Mouse (Mus musculus) left cerebral cortex, postnatal 10 days (tissue): ENCODE results near the gene Spert. TPM values are rescaled to one million over a fixed set of nuclear protein-coding genes. Genes with fewer than 3 reads are reported as not detected.

Experiments used
- DNase-seq, 2 experiments: peaks; one replicate each; pipeline ENCODE4 v3.0.0; 2021 to 2022; ENCODE audit warnings: low spot score in 2 of 2, mixed read lengths in 1 of 2; ENCODE audit errors: extremely low spot score in 1 of 2
- intact Hi-C: fragments of 180-260 bp; cut with DNase I; formaldehyde crosslinking; loops from one replicate; pipeline ENCODE4 v1.15.1; 2025
- total RNA-seq, 2 experiments: library from RNA; stranded (reverse); gene quantifications; 2 replicates each; pipeline ENCODE4 v1.2.3; 2021

Spert gene
- total RNA-seq, 2 experiments from 2014 or later, result not detected

GRCm38 (mm10) chr14:75539205-75539604 lies 53.7 kb downstream of the Spert start:
- intact Hi-C loops, result no loop called here
- DNase-seq, result no peak

Other genes with a start within 250 kb of the Spert start
- gene Siah3, start 137.1 kb downstream of the Spert start, total RNA-seq, result 10 to 100 TPM; 10.4 to 12.4 TPM
- gene Erich6b, start 49.1 kb upstream of the Spert start, total RNA-seq, result not detected
- gene Cog3, start 161.4 kb upstream of the Spert start, total RNA-seq, result 10 to 100 TPM; 23.2 to 23.4 TPM
- gene Slc25a30, start 193.9 kb upstream of the Spert start, total RNA-seq, result 10 to 100 TPM; 11.0 to 15.6 TPM